Mouse (Mus musculus) neural tube, embryonic 15.5 days (tissue): ENCODE data around the gene Srprb. TPM values are rescaled to one million over a fixed set of nuclear protein-coding genes. Genes with fewer than 3 reads are reported as not detected.

Experiments
- ATAC-seq: fragments of 200-750 bp; cut with Nextera tagmentation; 2 replicates; pipeline ENCODE4 v1.8.0; 2017; ENCODE audit warnings: mild to moderate bottlenecking, moderate TSS enrichment, moderate library complexity; ENCODE audit not compliant: low FRiP score
- H3K27ac ChIP-seq: fragments of 300-500 bp; sonication (generic); replicated peaks from 2 replicates; pipeline ENCODE4 v1.5.1; 2015; ENCODE audit warnings: mild to moderate bottlenecking, inconsistent platforms
- H3K27me3 ChIP-seq: fragments of 300-500 bp; sonication (generic); replicated peaks from 2 replicates; pipeline ENCODE4 v1.6.1; 2015; ENCODE audit warnings: inconsistent platforms
- H3K36me3 ChIP-seq: fragments of 300-500 bp; sonication (generic); 2 replicates; pipeline ENCODE4 v1.6.1; 2015; ENCODE audit warnings: inconsistent platforms
- H3K4me1 ChIP-seq: fragments of 300-500 bp; sonication (generic); 2 replicates; pipeline ENCODE4 v1.6.1; 2015; ENCODE audit warnings: inconsistent platforms
- H3K4me2 ChIP-seq: fragments of 300-500 bp; sonication (generic); 2 replicates; pipeline ENCODE4 v1.6.1; 2015; ENCODE audit warnings: inconsistent platforms, mild to moderate bottlenecking, moderate library complexity
- H3K4me3 ChIP-seq: fragments of 300-500 bp; sonication (generic); replicated peaks from 2 replicates; pipeline ENCODE4 v1.5.1; 2015; ENCODE audit warnings: mild to moderate bottlenecking, inconsistent platforms
- H3K9ac ChIP-seq: fragments of 300-500 bp; sonication (generic); replicated peaks from 2 replicates; pipeline ENCODE4 v1.6.1; 2015; ENCODE audit warnings: mild to moderate bottlenecking, inconsistent platforms
- H3K9me3 ChIP-seq: fragments of 300-500 bp; sonication (generic); replicated peaks from 2 replicates; pipeline ENCODE4 v1.6.1; 2016; ENCODE audit warnings: inconsistent platforms
- WGBS: fragments of 180-500 bp; shearing (Covaris S2); methylation state at CpG from one replicate; pipeline ENCODE4 v1.1.7; 2015; ENCODE audit warnings: mixed read lengths; 5-methylcytosine and 5-hydroxymethylcytosine counted together
- polyA plus RNA-seq: library from polyadenylated mRNA; unstranded; fragments of >200 nt; fragmentation: Nextera tagmentation; extraction: Ambion mirVana; gene quantifications from 2 replicates; pipeline ENCODE4 v1.2.1, GENCODE M21; 2015

The Srprb gene
- polyA plus RNA-seq, 1 experiment from 2014 or later = 58.5 TPM

DNA sequence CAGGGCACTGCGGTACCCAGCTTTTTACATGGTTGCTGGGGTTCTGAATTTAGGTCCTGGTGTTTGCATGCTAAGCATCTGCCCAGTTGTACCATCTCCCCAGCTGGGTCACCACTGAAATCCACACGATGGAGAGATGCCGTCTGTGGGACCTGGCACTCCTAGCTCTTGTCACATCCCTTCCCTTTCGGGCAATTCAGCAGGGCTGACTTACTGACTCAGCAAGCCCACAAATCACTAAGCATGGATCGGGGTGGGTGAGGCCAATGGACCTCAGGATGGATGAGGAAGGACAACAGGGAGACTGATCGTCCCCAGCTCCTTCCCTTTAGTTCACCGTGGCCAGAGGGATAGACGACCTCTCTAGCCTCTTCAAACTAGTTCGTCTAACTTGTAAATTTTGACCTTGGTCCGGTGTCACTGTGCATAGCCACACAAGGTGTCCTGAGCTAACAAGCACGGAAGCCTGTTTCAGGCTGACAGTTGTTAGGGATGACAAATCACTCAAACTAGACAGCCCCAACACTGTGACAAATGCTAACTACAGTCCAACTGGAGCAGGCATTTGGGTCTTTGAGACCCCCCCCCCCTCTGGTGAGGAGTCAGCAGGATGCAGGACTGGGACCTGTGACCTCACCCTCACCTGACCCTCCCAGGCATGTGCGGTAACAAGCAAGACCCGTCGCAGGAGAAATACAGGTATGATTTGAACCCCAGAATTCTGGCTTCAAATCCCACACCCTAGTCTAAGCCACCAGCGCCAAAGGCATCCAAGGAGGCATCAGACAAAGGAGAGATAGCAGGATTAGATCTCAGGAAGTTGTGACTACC lies 27.3 kb upstream of the Srprb start:
- Histone ChIP-seq H3K27me3 (no peaks in the 10 kb centered on the region), H3K9ac (no peak overlapping the region), H3K4me3 (0 out of 2 replicates have a peak overlapping the region, but pooled peaks have one; percentile 19), H3K36me3 (no peaks in the 10 kb centered on the region), H3K4me2 (peak overlapping the region; percentile 53), H3K27ac (no peak overlapping the region), H3K9me3 (no peaks in the 10 kb centered on the region), H3K4me1 (peaks cover 15% of the 10 kb centered on the region)
- ATAC-seq = no peak
- WGBS = 83% methylated on average over 15 of the region's 15 CpGs

DNA sequence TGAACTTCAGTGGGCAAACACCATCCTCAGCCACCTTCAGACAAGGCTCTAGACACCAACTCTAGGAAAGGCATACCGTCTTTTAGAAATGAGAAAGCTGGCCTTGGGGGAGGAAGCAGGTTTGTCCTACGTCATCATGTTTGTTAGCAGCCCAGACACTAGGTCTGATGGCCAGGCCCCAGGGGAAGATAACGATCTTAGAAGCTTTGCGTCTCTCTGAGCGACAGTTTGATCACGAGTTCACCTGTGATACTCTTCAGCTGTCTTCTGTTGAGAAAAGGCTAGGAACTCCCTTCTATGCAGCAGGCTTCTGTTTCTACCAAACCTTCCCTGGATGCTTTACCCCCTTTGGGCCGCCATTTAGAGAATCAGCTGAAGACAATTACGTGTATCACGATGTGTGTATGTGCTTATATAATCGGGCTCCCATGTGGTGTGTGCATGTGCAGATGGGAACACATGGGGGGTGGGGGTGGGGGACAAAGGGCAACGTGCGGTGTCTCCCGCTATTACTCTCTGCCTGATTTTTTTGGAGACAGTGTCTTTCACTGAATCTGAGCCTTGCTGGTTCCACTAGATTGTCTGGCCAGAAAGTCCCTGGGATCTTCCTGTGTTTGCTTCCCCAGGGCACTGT lies 26.6 kb upstream of the Srprb start:
- H3K4me1 ChIP-seq = peaks cover 15% of the 10 kb centered on the region
- H3K36me3 ChIP-seq = no peaks in the 10 kb centered on the region
- no peaks in the 10 kb centered on the region for H3K9me3 ChIP-seq
- H3K27me3 ChIP-seq = no peaks in the 10 kb centered on the region
- WGBS = 78% methylated on average over 13 of the region's 13 CpGs
- H3K4me3 ChIP-seq = no peak overlapping the region
- ATAC-seq = no peak
- H3K4me2 ChIP-seq = no peak overlapping the region
- no peak overlapping the region for H3K9ac ChIP-seq
- H3K27ac ChIP-seq = no peak overlapping the region

DNA sequence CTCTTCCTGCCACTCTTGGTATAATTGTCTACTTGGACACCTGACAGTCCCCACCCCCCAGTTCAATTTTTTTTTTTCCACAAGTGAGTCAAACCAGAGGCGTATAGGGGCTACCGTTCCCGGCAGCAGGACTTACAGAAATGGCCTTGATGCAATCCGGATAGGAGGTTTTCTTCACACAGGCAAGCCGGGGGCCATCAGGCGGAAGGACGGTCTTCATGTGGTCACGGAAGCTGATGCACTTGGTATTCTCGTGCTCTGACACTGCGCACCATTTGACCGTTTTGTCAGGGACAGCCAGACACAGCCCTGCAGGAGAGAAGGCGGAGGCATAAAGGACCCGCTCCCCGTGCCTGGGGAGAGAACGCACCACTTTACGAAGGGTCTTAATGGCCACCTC lies 25.8 kb upstream of the Srprb start:
- Histone ChIP-seq H3K4me2 (no peak overlapping the region), H3K27me3 (no peaks in the 10 kb centered on the region), H3K4me1 (peaks cover 15% of the 10 kb centered on the region), H3K36me3 (no peaks in the 10 kb centered on the region), H3K4me3 (no peak overlapping the region), H3K9ac (no peak overlapping the region), H3K27ac (no peak overlapping the region), H3K9me3 (no peaks in the 10 kb centered on the region)
- ATAC-seq = no peak
- WGBS = 88% methylated on average over 16 of the region's 16 CpGs

DNA sequence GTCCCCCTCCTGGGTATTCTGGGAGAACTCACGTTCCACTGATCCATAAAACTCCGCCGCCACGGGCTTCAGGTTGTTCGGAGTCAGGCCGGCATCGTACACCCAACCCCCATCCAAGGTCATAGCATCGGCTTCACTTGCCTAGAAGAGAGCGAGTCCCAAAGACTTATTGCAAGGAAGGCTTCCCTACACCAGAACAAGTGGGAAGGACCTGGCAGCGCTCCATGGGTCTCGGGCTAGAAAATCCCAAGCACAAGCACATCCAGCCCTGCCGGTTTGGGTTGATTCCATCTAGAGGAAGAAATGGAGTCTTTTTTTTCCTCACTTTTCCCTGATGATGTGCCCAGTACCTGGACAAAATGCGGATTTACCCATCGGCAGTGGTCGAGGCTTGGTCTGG lies 24.9 kb upstream of the Srprb start:
- no peak overlapping the region for H3K4me3 ChIP-seq
- no peak overlapping the region for H3K27ac ChIP-seq
- ATAC-seq = no peak
- H3K4me1 ChIP-seq = peaks cover 15% of the 10 kb centered on the region
- H3K36me3 ChIP-seq = no peaks in the 10 kb centered on the region
- 90% methylated on average over 15 of the region's 15 CpGs for WGBS
- H3K27me3 ChIP-seq = no peaks in the 10 kb centered on the region
- H3K9ac ChIP-seq = no peak overlapping the region
- no peaks in the 10 kb centered on the region for H3K9me3 ChIP-seq
- no peak overlapping the region for H3K4me2 ChIP-seq

DNA sequence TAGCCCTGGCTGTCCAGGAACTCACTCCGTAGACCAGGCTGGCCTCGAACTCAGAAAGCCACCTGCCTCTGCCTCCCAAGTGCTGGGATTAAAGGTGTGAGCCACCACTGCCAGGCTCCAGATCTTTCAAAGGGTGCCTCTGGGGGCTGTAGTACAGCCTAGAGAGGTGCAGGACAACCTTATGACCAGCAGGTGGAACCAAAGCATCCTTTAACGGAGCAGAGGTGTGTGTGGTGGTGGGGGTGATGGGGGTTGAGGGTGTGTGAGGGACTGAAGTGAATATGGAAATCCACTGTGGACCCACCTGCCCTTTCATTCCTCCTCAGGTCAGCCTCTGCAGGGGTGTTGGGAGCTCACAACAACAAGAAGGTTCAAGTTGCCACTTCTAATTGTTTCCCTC lies 23.5 kb upstream of the Srprb start:
- Histone ChIP-seq H3K4me3 (no peak overlapping the region), H3K27me3 (no peaks in the 10 kb centered on the region), H3K9me3 (no peaks in the 10 kb centered on the region), H3K36me3 (no peaks in the 10 kb centered on the region), H3K27ac (no peak overlapping the region), H3K4me1 (peaks cover 6% of the 10 kb centered on the region), H3K4me2 (no peak overlapping the region), H3K9ac (no peak overlapping the region)
- ATAC-seq = no peak
- WGBS = 72% methylated on average over 3 of the region's 3 CpGs

DNA sequence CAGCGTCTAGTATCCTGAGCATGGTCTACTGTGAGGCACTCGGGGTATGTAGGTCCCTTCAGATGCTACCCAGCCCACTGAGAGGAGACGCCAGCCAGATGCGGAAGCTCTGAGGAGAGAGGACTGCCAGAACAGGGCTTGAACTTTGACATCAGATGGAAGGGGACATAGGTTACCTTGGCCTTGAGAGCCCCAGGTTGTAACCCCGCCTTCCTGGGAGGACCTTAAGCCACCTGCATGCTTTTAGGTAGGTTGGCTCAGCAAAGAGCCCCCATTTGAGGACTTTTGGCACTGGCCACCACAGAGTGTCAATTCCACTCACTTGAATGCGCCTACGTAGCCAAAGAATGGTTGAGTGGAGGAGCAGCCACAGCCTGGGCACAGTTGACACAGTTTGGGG lies 22.8 kb upstream of the Srprb start:
- no peak overlapping the region for H3K9ac ChIP-seq
- no peaks in the 10 kb centered on the region for H3K4me1 ChIP-seq
- no peak overlapping the region for H3K27ac ChIP-seq
- ATAC-seq = no peak
- no peak overlapping the region for H3K4me2 ChIP-seq
- 95% methylated on average over 7 of the region's 7 CpGs for WGBS
- no peak overlapping the region for H3K4me3 ChIP-seq
- no peaks in the 10 kb centered on the region for H3K36me3 ChIP-seq
- no peaks in the 10 kb centered on the region for H3K9me3 ChIP-seq
- no peaks in the 10 kb centered on the region for H3K27me3 ChIP-seq

DNA sequence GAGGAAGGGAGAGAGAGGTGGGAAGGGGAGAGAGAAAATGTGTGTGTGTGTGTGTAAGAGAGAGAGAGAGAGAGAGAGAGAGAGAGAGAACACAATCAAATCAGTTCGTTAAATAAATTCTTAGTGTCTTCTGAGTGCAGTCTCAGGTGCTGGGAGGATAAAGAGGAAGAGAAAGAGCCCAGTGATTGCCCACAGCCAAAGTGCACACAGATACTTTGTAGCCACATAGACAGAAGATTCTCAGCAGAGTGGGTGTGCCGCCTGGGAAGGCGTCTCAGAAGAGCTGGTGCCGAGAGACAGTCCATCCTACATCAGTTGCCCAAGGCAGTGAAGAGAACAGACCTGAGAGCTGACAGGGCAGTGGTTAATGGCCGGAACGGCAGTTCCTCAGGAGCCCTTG lies 12.3 kb upstream of the Srprb start:
- Histone ChIP-seq H3K4me1 (0 out of 2 replicates have a peak, but pooled peaks cover under 1% of the 10 kb centered on the region), H3K27me3 (no peaks in the 10 kb centered on the region), H3K36me3 (no peaks in the 10 kb centered on the region; the same call in 1 of the 2 replicates), H3K9ac (no peak overlapping the region), H3K9me3 (no peaks in the 10 kb centered on the region), H3K4me3 (no peak overlapping the region), H3K27ac (no peak overlapping the region), H3K4me2 (no peak overlapping the region)
- 84% methylated on average over 6 of the region's 6 CpGs for WGBS
- no peak for ATAC-seq

DNA sequence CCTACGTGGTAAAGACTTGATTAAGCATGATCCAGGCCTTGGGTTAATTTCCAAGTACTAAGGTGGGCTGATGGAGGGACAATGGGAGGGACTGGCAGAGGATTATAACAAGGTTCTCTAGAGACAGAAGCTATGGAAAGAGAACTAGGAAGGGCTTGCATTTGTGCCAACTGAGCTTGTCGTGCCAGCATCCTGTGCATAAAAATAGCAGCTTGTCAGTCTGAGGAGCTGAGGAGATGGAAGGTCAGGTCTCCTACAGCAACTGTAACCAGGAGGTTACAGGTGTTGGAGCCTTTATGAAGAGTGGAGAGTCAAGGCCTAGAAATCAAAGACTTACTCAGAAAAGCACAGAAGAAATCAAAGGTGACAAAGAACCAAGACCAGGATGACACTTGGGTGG lies 11.7 kb upstream of the Srprb start:
- Histone ChIP-seq H3K4me2 (no peak overlapping the region), H3K4me1 (0 out of 2 replicates have a peak, but pooled peaks cover 2% of the 10 kb centered on the region), H3K9me3 (no peaks in the 10 kb centered on the region), H3K9ac (no peak overlapping the region), H3K27ac (no peak overlapping the region), H3K4me3 (no peak overlapping the region), H3K27me3 (no peaks in the 10 kb centered on the region), H3K36me3 (no peaks in the 10 kb centered on the region; the same call in 1 of the 2 replicates)
- no peak for ATAC-seq
- WGBS = 59% methylated on average over 2 of the region's 2 CpGs

DNA sequence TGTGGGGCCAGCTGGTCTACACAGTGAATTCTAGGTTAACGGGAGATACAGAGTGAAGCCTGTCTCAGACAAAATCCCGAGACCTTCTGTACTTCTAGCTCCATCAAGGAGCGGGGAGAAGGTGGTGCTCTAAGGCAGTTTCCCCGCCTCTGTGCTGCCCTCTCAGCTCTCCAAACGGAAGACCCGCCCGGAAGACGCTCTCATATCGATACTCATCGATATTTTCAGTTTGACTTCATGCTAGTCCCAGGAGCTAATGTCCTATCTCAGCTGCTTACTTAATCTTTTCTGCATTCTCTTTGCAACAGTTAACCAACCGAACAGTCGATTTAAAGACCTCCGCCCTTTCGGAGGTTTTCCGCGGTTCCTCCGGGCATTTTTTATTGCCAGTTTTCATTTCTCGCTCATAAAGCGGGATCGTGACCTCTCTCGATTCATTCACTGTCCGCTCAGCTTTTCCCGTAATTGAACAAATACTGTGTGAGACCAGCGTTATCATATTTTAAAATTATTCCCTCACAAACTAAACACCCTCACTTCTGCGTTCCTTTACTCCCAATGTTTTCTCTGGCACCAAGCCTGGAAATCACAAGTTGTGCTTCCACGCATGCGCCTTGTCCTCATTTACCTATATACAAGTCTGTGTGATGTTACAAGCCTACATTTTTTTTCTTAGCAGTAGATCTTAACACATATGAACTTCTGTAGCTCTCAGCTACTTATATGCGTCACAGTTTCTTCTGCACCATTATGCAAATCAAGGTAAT lies 10.9 kb upstream of the Srprb start:
- no peaks in the 10 kb centered on the region for H3K27me3 ChIP-seq
- H3K4me3 ChIP-seq = peak overlapping the region; percentile 27
- H3K9me3 ChIP-seq = no peaks in the 10 kb centered on the region
- H3K4me1 ChIP-seq = 0 out of 2 replicates have a peak, but pooled peaks cover 6% of the 10 kb centered on the region
- peak overlapping the region; percentile 41 for H3K4me2 ChIP-seq
- ATAC-seq = no peak
- WGBS = 71% methylated on average over 28 of the region's 28 CpGs
- no peak overlapping the region for H3K27ac ChIP-seq
- H3K9ac ChIP-seq = no peak overlapping the region
- H3K36me3 ChIP-seq = no peaks in the 10 kb centered on the region; the same call in 1 of the 2 replicates

DNA sequence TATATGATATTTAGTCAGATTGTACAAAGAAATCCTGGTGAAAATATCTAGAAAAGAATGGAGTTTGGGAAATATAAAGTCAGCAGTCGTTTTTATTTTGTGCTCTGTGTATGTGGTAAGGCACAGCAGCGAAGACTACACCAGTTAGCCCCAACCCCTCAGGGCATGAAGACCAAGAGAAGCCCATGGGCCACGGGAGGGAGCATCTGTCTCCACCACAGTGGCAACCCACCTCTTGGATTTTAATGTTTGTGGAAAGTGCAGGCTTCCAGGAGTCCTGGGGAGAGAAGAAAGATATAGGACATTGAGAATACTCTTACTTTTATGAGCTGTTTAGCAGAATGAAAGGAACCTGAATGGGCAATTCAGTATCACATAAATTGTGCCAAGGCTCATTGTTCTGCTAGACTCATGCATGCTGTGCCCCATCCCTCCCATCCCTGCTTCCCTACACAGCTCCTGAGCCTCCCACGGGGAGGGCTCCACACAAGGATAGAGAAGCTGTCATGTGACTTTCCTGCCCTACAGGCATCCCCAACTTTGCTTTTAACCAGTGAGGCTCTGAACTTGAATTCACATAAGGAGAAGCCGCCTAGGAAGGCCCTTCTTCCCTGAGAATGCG lies 7.0 kb upstream of the Srprb start:
- Histone ChIP-seq H3K9me3 (no peaks in the 10 kb centered on the region), H3K4me1 (0 out of 2 replicates have a peak, but pooled peaks cover 6% of the 10 kb centered on the region), H3K4me3 (no peak overlapping the region), H3K4me2 (no peak overlapping the region), H3K9ac (no peak overlapping the region), H3K27ac (no peak overlapping the region), H3K27me3 (no peaks in the 10 kb centered on the region), H3K36me3 (no peaks in the 10 kb centered on the region)
- 23% methylated on average over 6 of the region's 6 CpGs for WGBS
- ATAC-seq = no peak; the same call in 1 of the 2 replicates

DNA sequence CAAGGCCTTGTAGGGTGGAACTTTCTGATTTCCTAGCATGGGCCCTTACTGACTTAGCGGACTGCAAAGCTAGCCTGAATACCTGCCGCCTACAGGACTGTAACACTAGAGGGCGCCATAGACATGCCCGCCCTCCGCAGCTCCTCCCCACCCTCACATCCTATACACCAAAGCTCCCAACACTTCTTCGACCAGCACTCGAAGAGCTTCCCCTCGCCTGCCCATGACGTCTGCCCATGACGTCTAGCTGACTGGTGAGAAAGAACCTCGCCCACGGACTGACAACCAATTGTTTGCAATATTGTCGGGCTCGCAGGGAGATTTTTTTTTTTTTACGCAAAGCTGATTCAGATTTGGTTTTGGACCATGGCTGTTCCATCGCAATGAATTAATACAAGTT lies 5.9 kb upstream of the Srprb start:
- WGBS = 10% methylated on average over 16 of the region's 16 CpGs

More for the DNA sequence above, 5.9 kb upstream of the Srprb start:
- Histone ChIP-seq H3K27me3 (no peaks in the 10 kb centered on the region), H3K36me3 (no peaks in the 10 kb centered on the region), H3K27ac (no peak overlapping the region), H3K4me1 (0 out of 2 replicates have a peak, but pooled peaks cover 6% of the 10 kb centered on the region), H3K4me3 (peak overlapping the region; percentile 21; the same call in 1 of the 2 replicates), H3K9me3 (no peaks in the 10 kb centered on the region), H3K4me2 (peak overlapping the region; percentile 57), H3K9ac (no peak overlapping the region)
- ATAC-seq = peak; percentile 83
